Mouse (Mus musculus) stomach, embryonic 14.5 days (tissue): Measurements from ENCODE around the gene Gm20431. TPM values are rescaled to one million over a fixed set of nuclear protein-coding genes. Genes with fewer than 3 reads are reported as not detected.

ENCODE experiments used
- ATAC-seq: fragments of 200-750 bp; cut with Nextera tagmentation; 2 replicates; pipeline ENCODE4 v1.8.0; 2017; ENCODE audit warnings: low read depth, moderate TSS enrichment; ENCODE audit not compliant: insufficient number of reproducible peaks, insufficient read depth, low FRiP score
- H3K27ac ChIP-seq: fragments of 300-500 bp; sonication (generic); 2 replicates; pipeline ENCODE4 v1.5.1; 2014; ENCODE audit warnings: mild to moderate bottlenecking, low read length, moderate library complexity, mixed read lengths
- H3K27me3 ChIP-seq: fragments of 300-500 bp; sonication (generic); 2 replicates; pipeline ENCODE4 v1.6.1; 2014; ENCODE audit warnings: low read length, control low read depth, mixed read lengths; ENCODE audit not compliant: control insufficient read depth, insufficient read depth
- H3K36me3 ChIP-seq: fragments of 300-500 bp; sonication (generic); 2 replicates; pipeline ENCODE4 v1.6.1; 2014; ENCODE audit warnings: mild to moderate bottlenecking, control low read depth, low read length, moderate library complexity, mixed read lengths; ENCODE audit not compliant: control insufficient read depth, insufficient read depth
- H3K4me1 ChIP-seq: fragments of 300-500 bp; sonication (generic); 2 replicates; pipeline ENCODE4 v1.6.1; 2014; ENCODE audit warnings: low read length, control low read depth, mixed read lengths; ENCODE audit not compliant: control insufficient read depth, insufficient read depth
- H3K4me2 ChIP-seq: fragments of 300-500 bp; sonication (generic); replicated peaks from 2 replicates; pipeline ENCODE4 v1.6.1; 2014; ENCODE audit warnings: low read depth, low read length, control low read depth
- H3K4me3 ChIP-seq: fragments of 300-500 bp; sonication (generic); 2 replicates; pipeline ENCODE4 v1.5.1; 2014; ENCODE audit warnings: low read depth, low read length, control low read depth
- H3K9ac ChIP-seq: fragments of 300-500 bp; sonication (generic); replicated peaks from 2 replicates; pipeline ENCODE4 v1.6.1; 2014; ENCODE audit warnings: low read depth, mild to moderate bottlenecking, control low read depth, low read length, moderate library complexity, mixed read lengths
- H3K9me3 ChIP-seq: fragments of 300-500 bp; sonication (generic); 2 replicates; pipeline ENCODE4 v1.6.1; 2016; ENCODE audit warnings: low read depth, low read length, control low read depth; ENCODE audit not compliant: control insufficient read depth
- WGBS: fragments of 180-500 bp; shearing (Covaris S2); extraction: QIAGEN DNeasy Blood & Tissue Kit; methylation state at CpG from one replicate; pipeline ENCODE4 v1.1.7; 2014; 5-methylcytosine and 5-hydroxymethylcytosine counted together
- microRNA-seq: library from miRNA; unstranded; fragments of <30 nt; microRNA quantifications from one replicate; pipeline ENCODE4, GENCODE M21; 2016
- polyA plus RNA-seq: library from polyadenylated mRNA; unstranded; fragments of >200 nt; fragmentation: Nextera tagmentation; extraction: Ambion mirVana; gene quantifications from 2 replicates; pipeline ENCODE4 v1.2.1, GENCODE M21; 2014

Gm20431 gene
- polyA plus RNA-seq, 1 experiment from 2014 or later: 8.1 TPM

DNA sequence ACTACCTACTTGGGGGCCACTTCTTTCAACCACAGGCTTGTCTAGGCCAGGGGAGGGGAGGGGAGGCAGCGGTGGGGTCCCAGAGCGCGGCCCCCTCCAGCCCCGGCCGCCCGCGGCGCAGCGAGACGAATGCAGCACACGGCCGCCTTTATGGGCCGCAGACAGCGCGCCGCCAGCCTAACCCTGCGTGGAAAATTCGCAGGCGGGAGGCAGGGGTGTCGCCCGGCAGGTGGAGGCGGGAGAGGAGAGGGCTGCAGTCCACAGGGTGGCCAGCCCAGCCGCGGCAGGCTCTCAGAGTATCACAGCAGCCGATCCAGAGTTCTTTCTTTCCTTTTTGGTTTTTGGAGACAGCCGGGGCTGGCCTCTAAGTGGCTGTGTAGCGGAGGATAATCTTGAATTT lies 101.9 kb downstream of the Gm20431 start:
- H3K27me3 ChIP-seq: no peaks in the 10 kb centered on the region
- no peaks in the 10 kb centered on the region for H3K9me3 ChIP-seq
- 16% methylated on average over 19 of the region's 27 CpGs for WGBS
- peak overlapping the region; percentile 5; the same call in 1 of the 2 replicates for H3K4me3 ChIP-seq
- H3K36me3 ChIP-seq: no peaks in the 10 kb centered on the region
- no peak overlapping the region for H3K27ac ChIP-seq
- peak overlapping the region; percentile 36 for H3K4me2 ChIP-seq
- H3K4me1 ChIP-seq: peaks cover 19% of the 10 kb centered on the region
- H3K9ac ChIP-seq: no peak overlapping the region
- no peak for ATAC-seq

Small RNA genes within 50 kb of the gene (microRNA-seq; reads per million reads assigned to microRNA genes)
- gene Gm22355: not detected

Other genes starting within 250 kb of the Gm20431 start
- gene Slc9a8, start 239.8 kb downstream of the Gm20431 start, polyA plus RNA-seq: 26.2 and 27.5 TPM in 2 replicates
- gene Rnf114, start 168.9 kb downstream of the Gm20431 start, polyA plus RNA-seq: 78.2 and 83.2 TPM in 2 replicates
- 11.2 and 13.1 TPM in 2 replicates for gene Spata2, start 168.6 kb downstream of the Gm20431 start, polyA plus RNA-seq
- gene Snai1, start 123.3 kb downstream of the Gm20431 start, polyA plus RNA-seq: 11.6 and 12.9 TPM in 2 replicates
- gene Ube2v1, start 29.4 kb downstream of the Gm20431 start, polyA plus RNA-seq: 252 and 259 TPM in 2 replicates
- gene Cebpb, start 27.4 kb upstream of the Gm20431 start, polyA plus RNA-seq: 1.3 and 2.0 TPM in 2 replicates
- 38.9 and 40.7 TPM in 2 replicates for gene Tmem189, start 28.3 kb upstream of the Gm20431 start, polyA plus RNA-seq